Mouse (Mus musculus): ENCODE results near the gene Pdhb. TPM values are rescaled to one million over a fixed set of nuclear protein-coding genes. Genes with fewer than 3 reads are reported as not detected.
A peak's percentile ranks its signal among the peaks of the same experiment; 100 is the strongest.
"Not testable (repeated sequence)": the region's sequence is repeated elsewhere in the genome, so short reads cannot be mapped to it uniquely, and the experiment has no call there.

The Pdhb gene
- total and polyA plus RNA-seq, 2 experiments from 2014 or later: 151 to 249 TPM

DNA sequence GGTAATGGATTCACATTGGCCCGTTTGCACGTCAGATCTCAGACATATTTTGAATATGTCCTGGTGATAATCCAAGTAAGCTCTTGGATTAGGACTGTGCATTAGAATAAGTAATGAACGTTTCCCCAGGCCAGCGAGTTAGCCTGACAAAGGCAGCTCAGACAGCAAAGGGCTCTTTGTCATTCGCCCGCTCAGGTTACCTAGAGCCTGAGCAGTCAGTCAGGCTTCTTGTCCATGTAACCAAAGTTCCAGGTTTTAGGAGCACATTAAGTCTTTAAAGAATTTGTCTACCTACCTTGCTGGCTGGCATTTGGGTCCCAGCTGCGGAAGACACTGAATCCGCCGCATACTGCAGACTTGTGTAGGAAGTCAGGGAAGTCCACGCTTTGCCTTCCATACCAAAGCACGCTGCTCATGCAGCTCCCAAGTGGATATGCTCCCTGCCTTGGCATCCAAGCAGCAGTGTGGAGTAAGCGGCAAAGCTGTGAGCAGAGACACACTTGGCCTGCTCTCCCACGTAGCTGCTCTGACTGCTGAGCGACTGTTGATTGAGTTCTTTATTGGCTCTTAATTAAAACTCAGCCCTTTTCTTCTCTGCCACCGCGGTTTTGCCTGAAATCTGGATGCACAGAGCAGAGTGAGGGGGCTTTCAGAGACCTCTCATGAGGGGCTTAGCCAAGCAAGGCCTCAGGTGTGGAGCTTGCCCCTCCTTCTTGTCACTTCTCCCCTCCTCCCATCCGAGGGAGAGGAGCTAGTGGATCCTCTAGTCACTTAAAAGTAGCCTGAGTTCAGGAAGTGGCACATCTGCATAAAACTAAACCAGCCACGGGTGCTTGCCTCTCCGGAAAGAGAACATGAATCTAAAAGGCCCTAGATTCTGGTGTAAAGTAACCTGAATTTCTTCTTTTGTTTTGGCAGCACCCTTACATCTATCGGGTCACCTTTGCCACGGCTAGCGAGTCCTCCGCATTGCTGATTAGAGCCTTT lies 32.8 kb downstream of the Pdhb start:
- peak; percentile 70 for ATAC-seq
- 23% methylated on average over 23 of the region's 23 CpGs for whole genome bisulfite sequencing
- Histone ChIP-seq H3K27ac (ENCODE audit: low read depth, low read length) (no peak overlapping the region), H3K27me3 (ENCODE audit: insufficient read depth, low read length) (no peaks in the 10 kb centered on the region), H3K9me3 (ENCODE audit: low read length) (no peaks in the 10 kb centered on the region), H3K9ac (no peak overlapping the region), H3K4me2 (ENCODE audit: low read depth) (no peak overlapping the region), H3K4me3 (ENCODE audit: low read depth, low read length) (no peak overlapping the region), H3K36me3 (ENCODE audit: insufficient read depth) (peaks cover 45% of the 10 kb centered on the region), H3K4me1 (ENCODE audit: insufficient read depth) (no peaks in the 10 kb centered on the region)
- no peak for TF ChIP-seq CTCF (IDR thresholded peaks at IDR 0.05; ENCODE audit: low read depth)
- DNase-seq: peak; percentile 22

DNA sequence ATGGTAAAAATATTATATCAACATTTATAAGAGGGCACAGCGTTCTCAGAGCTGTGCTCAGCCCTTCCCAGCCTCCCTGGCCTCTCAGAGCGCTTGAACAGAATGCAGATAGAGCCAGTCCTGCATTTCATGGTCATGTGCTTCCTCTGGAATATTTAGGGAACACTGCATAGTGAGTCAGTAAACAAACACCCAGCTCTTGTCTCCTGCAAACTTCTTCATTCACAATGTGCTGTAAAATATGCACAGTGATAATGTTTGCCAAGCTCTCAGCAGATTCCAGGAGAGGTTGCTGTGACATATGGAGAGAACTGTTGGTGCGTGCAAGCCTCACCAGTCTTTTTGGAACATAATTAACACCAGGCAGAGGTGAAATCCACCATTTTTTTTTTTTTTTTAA lies 37.7 kb downstream of the Pdhb start:
- TF ChIP-seq CTCF (IDR thresholded peaks at IDR 0.05; ENCODE audit: low read depth): no peak
- no peaks in the 10 kb centered on the region for H3K4me1 ChIP-seq (ENCODE audit: insufficient read depth)
- no peak overlapping the region for H3K4me3 ChIP-seq (ENCODE audit: low read depth, low read length)
- H3K9me3 ChIP-seq (ENCODE audit: low read length): no peaks in the 10 kb centered on the region
- H3K9ac ChIP-seq: no peak overlapping the region
- WGBS: 31% methylated on average over 3 of the region's 3 CpGs
- H3K27ac ChIP-seq (ENCODE audit: low read depth, low read length): no peak overlapping the region
- no peak overlapping the region for H3K4me2 ChIP-seq (ENCODE audit: low read depth)
- DNase-seq (peak; percentile 43), ATAC-seq (peak; percentile 75)
- no peaks in the 10 kb centered on the region for H3K27me3 ChIP-seq (ENCODE audit: insufficient read depth, low read length)
- H3K36me3 ChIP-seq (ENCODE audit: insufficient read depth): peaks cover 30% of the 10 kb centered on the region

DNA sequence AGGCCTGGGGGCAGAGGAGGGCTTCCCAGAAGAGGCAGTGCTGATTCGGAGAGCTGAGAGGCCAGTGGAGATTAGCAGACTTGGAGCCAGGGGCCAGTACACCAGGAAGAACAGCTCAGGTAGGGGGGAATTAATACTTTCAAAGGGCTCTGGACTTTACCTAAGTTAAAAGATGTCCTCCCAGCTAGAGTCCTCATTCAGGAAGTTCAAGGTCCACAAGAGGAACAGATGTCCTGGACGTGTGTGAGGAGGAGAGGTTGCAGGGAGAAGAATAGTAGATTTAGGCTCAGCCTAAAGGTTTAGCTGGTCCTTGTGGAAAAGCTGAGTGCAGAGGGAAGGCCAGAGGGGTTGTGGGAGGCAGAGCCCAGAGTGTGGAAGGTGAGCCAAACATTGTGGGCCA lies 38.6 kb downstream of the Pdhb start:
- TF ChIP-seq CTCF (IDR thresholded peaks at IDR 0.05; ENCODE audit: low read depth): no peak
- Histone ChIP-seq H3K4me1 (ENCODE audit: insufficient read depth) (no peaks in the 10 kb centered on the region), H3K27me3 (ENCODE audit: insufficient read depth, low read length) (no peaks in the 10 kb centered on the region), H3K36me3 (ENCODE audit: insufficient read depth) (peaks cover 30% of the 10 kb centered on the region), H3K9ac (no peak overlapping the region), H3K4me3 (ENCODE audit: low read depth, low read length) (no peak overlapping the region), H3K9me3 (ENCODE audit: low read length) (no peaks in the 10 kb centered on the region), H3K27ac (ENCODE audit: low read depth, low read length) (no peak overlapping the region), H3K4me2 (ENCODE audit: low read depth) (no peak overlapping the region)
- DNase-seq: no peak
- 60% methylated on average over 2 of the region's 2 CpGs for WGBS
- ATAC-seq: no peak

DNA sequence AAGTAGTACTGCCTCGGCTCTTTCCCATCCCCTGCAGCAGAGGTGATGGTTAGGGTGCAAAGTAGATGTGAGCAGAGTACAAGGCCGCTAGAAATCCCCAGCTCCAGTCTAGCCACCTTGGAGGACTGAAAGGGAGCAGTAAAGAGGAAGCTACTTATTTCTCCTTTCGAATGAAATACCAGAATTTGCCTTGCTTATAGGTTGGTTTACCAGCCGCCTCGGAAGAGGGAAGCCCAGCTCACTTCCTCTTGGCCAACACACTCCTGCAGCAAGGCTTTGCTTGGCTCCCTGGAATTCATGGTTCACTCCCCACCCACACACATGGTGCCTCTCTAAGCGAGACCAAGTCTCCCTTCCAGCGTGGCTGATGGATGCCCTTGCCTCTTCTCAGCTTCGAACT lies 40.0 kb downstream of the Pdhb start:
- Histone ChIP-seq H3K9ac (no peak overlapping the region), H3K4me3 (ENCODE audit: low read depth, low read length) (no peak overlapping the region), H3K27me3 (ENCODE audit: insufficient read depth, low read length) (no peaks in the 10 kb centered on the region), H3K9me3 (ENCODE audit: low read length) (no peaks in the 10 kb centered on the region), H3K4me2 (ENCODE audit: low read depth) (no peak overlapping the region), H3K27ac (ENCODE audit: low read depth, low read length) (no peak overlapping the region), H3K36me3 (ENCODE audit: insufficient read depth) (peaks cover 21% of the 10 kb centered on the region), H3K4me1 (ENCODE audit: insufficient read depth) (no peaks in the 10 kb centered on the region)
- DNase-seq: no peak
- ATAC-seq: no peak
- TF ChIP-seq CTCF (IDR thresholded peaks at IDR 0.05; ENCODE audit: low read depth): no peak
- WGBS: 85% methylated on average over 8 of the region's 8 CpGs

DNA sequence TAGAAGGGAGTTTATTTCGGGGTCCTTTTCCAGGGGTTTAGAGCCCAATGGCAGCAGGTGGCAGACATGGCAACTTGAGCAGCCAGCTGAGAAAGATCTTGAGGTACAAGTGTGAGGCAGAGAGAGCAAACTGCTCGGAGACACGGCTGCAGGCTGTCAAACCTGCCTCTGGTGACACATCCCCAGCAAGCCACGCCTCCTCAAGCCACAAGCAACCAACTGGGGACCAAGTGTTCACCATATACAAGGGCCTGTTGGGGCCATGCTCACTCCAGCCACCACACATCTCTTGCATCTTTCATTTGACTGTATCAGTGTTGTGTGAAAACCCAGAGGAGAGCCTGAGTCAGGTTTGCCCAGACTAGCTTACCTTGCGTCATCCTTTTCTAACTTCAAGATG lies 44.9 kb downstream of the Pdhb start:
- 76% methylated on average over 5 of the region's 5 CpGs for WGBS

DNA sequence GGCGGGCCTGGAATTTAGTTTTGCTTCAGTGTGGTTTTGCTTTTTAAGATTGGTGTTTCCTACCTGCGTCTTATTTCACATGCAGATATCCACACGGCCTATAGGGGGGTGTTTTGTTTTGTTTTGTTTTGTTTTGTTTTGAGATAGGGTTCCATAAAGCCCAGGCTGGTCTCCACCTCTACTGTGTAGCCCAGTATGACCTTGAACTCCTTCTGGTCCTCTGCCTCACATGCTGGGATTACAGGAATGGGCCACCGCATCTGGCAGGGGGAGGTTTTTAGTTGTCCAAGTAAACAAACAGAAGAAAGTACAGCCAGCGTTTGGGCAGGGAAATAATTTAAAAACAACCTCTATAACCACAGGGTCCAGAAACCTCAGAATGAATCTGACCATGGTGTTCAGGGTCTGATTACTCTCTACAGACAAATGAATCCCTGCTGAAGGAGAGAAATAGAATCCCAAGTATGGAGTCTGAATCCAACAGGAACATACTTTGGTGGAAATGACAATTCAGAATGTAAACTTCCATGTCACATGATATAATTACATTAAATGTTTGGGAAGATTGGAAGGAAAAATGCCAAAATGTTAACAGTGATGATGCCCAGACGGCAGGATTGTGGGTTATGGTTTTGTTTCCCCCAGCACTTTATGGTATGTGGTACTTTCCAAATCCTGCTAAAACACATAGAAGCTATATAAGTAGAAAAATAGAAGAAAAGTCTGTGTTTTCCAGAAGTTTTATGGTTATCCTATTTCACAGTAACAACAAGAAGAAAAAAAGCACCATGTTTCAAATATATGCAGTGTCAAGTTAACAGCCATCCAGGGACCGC lies 48.6 kb downstream of the Pdhb start:
- Histone ChIP-seq H3K4me1 (ENCODE audit: insufficient read depth) (no peaks in the 10 kb centered on the region), H3K4me3 (ENCODE audit: low read depth, low read length) (no peak overlapping the region), H3K27me3 (ENCODE audit: insufficient read depth, low read length) (no peaks in the 10 kb centered on the region), H3K36me3 (ENCODE audit: insufficient read depth) (0 out of 2 replicates have a peak, but pooled peaks cover 21% of the 10 kb centered on the region), H3K4me2 (ENCODE audit: low read depth) (no peak overlapping the region), H3K9me3 (ENCODE audit: low read length) (no peaks in the 10 kb centered on the region), H3K27ac (ENCODE audit: low read depth, low read length) (no peak overlapping the region), H3K9ac (no peak overlapping the region)
- DNase-seq (no peak), ATAC-seq (no peak)
- WGBS: 85% methylated on average over 7 of the region's 7 CpGs
- no peak for TF ChIP-seq CTCF (IDR thresholded peaks at IDR 0.05; ENCODE audit: low read depth)

More for the DNA sequence above, 44.9 kb downstream of the Pdhb start:
- no peak overlapping the region for H3K9ac ChIP-seq
- no peaks in the 10 kb centered on the region for H3K9me3 ChIP-seq (ENCODE audit: low read length)
- no peak overlapping the region for H3K4me3 ChIP-seq (ENCODE audit: low read depth, low read length)
- no peaks in the 10 kb centered on the region for H3K4me1 ChIP-seq (ENCODE audit: insufficient read depth)
- H3K4me2 ChIP-seq (ENCODE audit: low read depth): no peak overlapping the region
- H3K36me3 ChIP-seq (ENCODE audit: insufficient read depth): peaks cover 22% of the 10 kb centered on the region
- ATAC-seq: no peak
- no peaks in the 10 kb centered on the region for H3K27me3 ChIP-seq (ENCODE audit: insufficient read depth, low read length)
- no peak for TF ChIP-seq CTCF (IDR thresholded peaks at IDR 0.05; ENCODE audit: low read depth)
- DNase-seq: no peak
- H3K27ac ChIP-seq (ENCODE audit: low read depth, low read length): no peak overlapping the region

DNA sequence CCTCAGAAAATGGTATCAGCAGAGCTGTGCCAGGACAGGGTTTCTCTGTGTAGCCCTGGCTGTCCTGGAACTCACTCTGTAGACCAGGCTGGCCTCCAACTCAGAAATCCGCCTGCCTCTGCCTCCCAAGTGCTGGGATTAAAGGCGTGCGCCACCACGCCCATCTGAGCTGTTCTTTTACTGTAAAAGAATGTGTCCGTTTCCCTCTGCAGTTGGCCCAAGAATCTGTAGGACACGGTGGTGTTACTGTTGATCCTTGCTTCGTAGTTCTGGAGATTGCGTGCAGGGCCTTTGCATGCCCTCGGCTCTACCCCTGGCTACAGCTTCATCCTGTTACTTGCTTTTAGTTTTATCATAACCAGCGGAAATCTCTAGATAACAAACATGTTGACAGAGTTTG lies 49.2 kb downstream of the Pdhb start:
- not testable (repeated sequence) for H3K9me3 ChIP-seq (ENCODE audit: low read length); H3K27ac ChIP-seq (ENCODE audit: low read depth, low read length); H3K4me1 ChIP-seq (ENCODE audit: insufficient read depth); H3K4me3 ChIP-seq (ENCODE audit: low read depth, low read length); H3K9ac ChIP-seq; DNase-seq; H3K4me2 ChIP-seq (ENCODE audit: low read depth); H3K27me3 ChIP-seq (ENCODE audit: insufficient read depth, low read length); ATAC-seq
- 96% methylated on average over 10 of the region's 10 CpGs for WGBS
- 0 out of 2 replicates have a peak, but pooled peaks cover 21% of the 10 kb centered on the region for H3K36me3 ChIP-seq (ENCODE audit: insufficient read depth)
